Mouse (Mus musculus) forebrain, embryonic 16.5 days (tissue): ENCODE results near the gene Srsf6. TPM values are rescaled to one million over a fixed set of nuclear protein-coding genes. Genes with fewer than 3 reads are reported as not detected.

Source experiments
- ATAC-seq: fragments of 200-750 bp; cut with Nextera tagmentation; 2 replicates; pipeline ENCODE4 v1.8.0; 2017; ENCODE audit warnings: mild to moderate bottlenecking, moderate library complexity
- H3K27ac ChIP-seq: fragments of 300-500 bp; sonication (generic); 2 replicates; pipeline ENCODE4 v1.5.1; 2014; ENCODE audit warnings: low read length, control low read depth
- H3K27me3 ChIP-seq: fragments of 300-500 bp; sonication (generic); replicated peaks from 2 replicates; pipeline ENCODE4 v1.6.1; 2014; ENCODE audit warnings: low read length; ENCODE audit not compliant: control insufficient read depth, insufficient read depth
- H3K36me3 ChIP-seq: fragments of 300-500 bp; sonication (generic); 2 replicates; pipeline ENCODE4 v1.6.1; 2014; ENCODE audit not compliant: control insufficient read depth, insufficient read depth
- H3K4me1 ChIP-seq: fragments of 300-500 bp; sonication (generic); replicated peaks from 2 replicates; pipeline ENCODE4 v1.6.1; 2014; ENCODE audit warnings: low read length; ENCODE audit not compliant: control insufficient read depth, insufficient read depth
- H3K4me2 ChIP-seq: fragments of 300-500 bp; sonication (generic); 2 replicates; pipeline ENCODE4 v1.6.1; 2014; ENCODE audit warnings: mild to moderate bottlenecking, low read length, control low read depth
- H3K4me3 ChIP-seq: fragments of 300-500 bp; sonication (generic); replicated peaks from 2 replicates; pipeline ENCODE4 v1.5.1; 2014; ENCODE audit warnings: mild to moderate bottlenecking, low read length, control low read depth
- H3K9ac ChIP-seq: fragments of 300-500 bp; sonication (generic); replicated peaks from 2 replicates; pipeline ENCODE4 v1.6.1; 2014; ENCODE audit warnings: low read depth, low read length, control low read depth
- H3K9me3 ChIP-seq: fragments of 300-500 bp; sonication (generic); 2 replicates; pipeline ENCODE4 v1.6.1; 2016; ENCODE audit warnings: low read length; ENCODE audit not compliant: control insufficient read depth
- WGBS: fragments of 180-500 bp; shearing (Covaris S2); extraction: QIAGEN DNeasy Blood & Tissue Kit; methylation state at CpG from one replicate; pipeline ENCODE4 v1.1.7; 2014; 5-methylcytosine and 5-hydroxymethylcytosine counted together
- polyA plus RNA-seq: library from polyadenylated mRNA; unstranded; fragments of >200 nt; fragmentation: Nextera tagmentation; extraction: Ambion mirVana; gene quantifications from 2 replicates; pipeline ENCODE4 v1.2.1, GENCODE M21; 2015

Srsf6 gene
- polyA plus RNA-seq, 1 experiment from 2014 or later, result 155 TPM

DNA sequence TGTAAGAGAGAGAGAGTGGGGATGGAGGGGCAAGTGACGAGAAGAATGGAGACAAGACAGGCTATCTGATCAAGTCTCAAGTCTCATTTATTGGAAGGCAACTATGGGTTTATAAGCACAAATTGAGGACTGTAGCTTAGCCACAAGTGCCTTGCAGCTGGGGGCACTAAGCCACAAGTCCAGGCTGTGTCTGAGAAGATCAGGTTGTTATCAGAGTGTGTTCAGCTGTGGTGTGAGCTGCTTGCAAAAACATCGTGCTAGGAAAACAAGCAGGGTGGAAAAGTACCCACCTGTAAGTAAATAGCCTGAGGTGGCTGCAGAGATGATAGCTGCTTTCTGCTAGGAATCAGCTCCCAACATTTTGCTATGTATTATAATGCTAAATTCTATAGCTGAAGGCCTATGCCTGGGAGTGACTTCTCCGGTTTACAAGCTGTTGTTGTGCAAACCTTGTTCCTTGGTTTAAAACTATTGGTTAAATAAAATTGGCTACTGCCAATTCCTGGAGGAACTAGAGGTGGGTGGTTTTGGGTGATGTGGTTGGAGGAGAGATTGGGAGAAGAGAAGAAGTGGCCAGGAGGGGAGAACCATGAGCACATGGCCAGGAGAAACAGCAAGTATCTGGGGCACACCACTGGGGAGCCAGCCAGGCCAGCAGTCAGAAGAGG lies 3.3 kb upstream of the Srsf6 start:
- Histone ChIP-seq H3K27ac (no peak overlapping the region), H3K36me3 (no peaks in the 10 kb centered on the region; the same call in 1 of the 2 replicates), H3K9me3 (no peaks in the 10 kb centered on the region), H3K27me3 (no peaks in the 10 kb centered on the region), H3K4me2 (no peak overlapping the region), H3K4me3 (no peak overlapping the region), H3K4me1 (peaks cover 10% of the 10 kb centered on the region), H3K9ac (no peak overlapping the region)
- ATAC-seq, result no peak
- 70% methylated on average over 3 of the region's 3 CpGs for WGBS

DNA sequence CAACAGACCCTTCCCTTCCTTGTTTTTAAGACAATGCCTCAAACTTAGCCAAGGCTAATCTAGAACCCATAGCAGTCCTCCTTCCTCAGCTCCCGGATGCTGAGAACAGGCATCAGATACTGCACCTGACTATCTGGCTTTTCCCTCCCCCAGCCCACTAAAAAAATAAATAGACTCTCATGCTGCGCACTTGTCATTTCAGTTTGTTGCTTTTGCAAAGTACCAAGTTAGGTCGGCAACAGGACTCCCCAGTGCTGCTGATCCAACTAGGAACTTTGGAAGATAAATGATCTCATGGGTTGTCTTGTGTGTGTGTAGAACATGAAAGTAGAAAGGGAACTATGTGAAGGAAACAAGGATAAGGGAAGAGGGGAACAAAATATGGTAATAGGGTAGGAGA lies 1.6 kb upstream of the Srsf6 start:
- no peak overlapping the region for H3K27ac ChIP-seq
- peaks cover 15% of the 10 kb centered on the region for H3K36me3 ChIP-seq
- 91% methylated on average over 3 of the region's 3 CpGs for WGBS
- H3K4me2 ChIP-seq, result no peak overlapping the region
- no peak overlapping the region for H3K4me3 ChIP-seq
- no peaks in the 10 kb centered on the region for H3K27me3 ChIP-seq
- no peak for ATAC-seq
- H3K4me1 ChIP-seq, result peaks cover 19% of the 10 kb centered on the region
- H3K9me3 ChIP-seq, result no peaks in the 10 kb centered on the region
- H3K9ac ChIP-seq, result no peak overlapping the region

DNA sequence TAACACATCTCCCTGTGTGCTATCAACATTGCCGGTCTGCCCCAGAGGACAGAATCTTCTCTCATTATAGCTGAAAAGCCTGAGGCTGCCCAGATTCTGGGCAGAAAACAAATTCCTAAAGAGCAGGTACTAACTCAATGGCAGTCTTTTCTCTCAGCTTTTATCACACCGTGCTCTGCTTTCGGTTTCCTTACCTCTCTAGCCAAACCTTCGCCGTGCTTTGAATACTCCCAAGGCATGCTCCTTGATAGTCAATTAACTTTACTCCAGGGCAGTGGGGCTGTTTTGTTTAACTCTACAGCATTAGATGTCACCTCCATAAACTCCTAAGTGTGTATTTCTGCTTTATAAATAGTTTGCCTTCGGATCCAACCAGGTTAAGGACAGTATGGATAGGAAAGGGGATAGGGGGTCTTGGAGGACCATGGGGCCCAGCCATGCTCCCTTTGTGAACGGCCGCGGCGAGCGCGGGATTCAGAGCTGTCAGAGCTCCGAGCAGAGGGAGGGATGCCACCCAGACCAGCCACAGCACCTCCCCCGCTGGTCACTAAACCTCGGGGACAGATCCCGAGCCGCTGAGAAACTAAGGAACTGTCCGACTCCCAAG lies 709 bp upstream of the Srsf6 start:
- peaks cover 23% of the 10 kb centered on the region for H3K36me3 ChIP-seq
- H3K27ac ChIP-seq, result peak overlapping the region; percentile 98
- H3K4me1 ChIP-seq, result peaks cover 19% of the 10 kb centered on the region
- under 1% methylated on average over 18 of the region's 18 CpGs for whole genome bisulfite sequencing
- H3K9ac ChIP-seq, result peak overlapping the region; percentile 100
- peak overlapping the region; percentile 100 for H3K4me3 ChIP-seq
- peak; percentile 54 for ATAC-seq
- no peaks in the 10 kb centered on the region for H3K27me3 ChIP-seq
- peak overlapping the region; percentile 77 for H3K4me2 ChIP-seq
- H3K9me3 ChIP-seq, result no peaks in the 10 kb centered on the region

DNA sequence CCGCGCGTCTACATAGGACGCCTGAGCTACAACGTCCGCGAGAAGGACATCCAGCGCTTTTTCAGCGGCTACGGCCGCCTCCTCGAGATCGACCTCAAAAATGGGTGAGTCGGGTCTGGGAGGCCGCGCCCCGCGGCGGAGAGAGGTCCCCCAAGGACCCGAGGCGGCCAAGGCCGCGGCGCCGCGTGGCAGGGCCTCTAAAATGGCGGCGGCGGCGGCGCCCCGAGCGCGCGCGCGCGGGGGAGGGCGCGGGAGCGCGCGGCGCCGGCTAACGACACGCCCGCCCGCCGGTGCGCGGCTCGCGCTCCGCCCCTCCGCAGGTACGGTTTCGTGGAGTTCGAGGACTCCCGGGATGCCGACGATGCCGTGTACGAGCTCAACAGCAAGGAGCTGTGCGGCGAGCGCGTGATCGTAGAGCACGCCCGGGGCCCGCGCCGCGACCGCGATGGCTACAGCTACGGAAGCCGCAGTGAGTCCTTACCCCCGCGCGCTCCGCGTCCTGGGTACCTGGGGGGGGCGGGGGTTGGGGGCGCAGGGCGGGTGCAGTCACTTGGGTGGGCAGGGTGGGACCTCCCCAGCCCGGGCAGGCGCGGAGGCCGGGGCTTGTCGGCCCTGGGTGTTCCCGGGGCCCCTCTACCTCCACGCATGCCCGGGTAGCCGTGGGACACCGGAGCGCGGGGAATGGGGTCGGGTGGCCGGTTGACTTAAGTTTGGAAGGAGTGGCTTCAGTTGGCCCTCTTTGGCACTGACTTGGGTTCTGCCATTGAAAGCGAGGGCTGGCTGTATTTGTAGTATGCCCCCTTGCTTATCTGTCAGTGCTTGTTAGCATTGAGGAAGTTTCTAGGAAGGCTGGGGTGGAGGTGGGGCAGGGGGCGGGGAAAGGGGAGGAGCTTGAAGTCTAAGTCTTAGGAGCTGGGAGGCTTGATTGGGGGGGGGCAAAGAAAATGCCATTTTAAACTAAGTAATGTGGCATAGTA lies 634 bp downstream of the Srsf6 start:
- Histone ChIP-seq H3K27ac (peak overlapping the region; percentile 98), H3K4me1 (peaks cover 19% of the 10 kb centered on the region), H3K4me2 (peak overlapping the region; percentile 71), H3K4me3 (peak overlapping the region; percentile 100), H3K27me3 (no peaks in the 10 kb centered on the region), H3K9ac (peak overlapping the region; percentile 100), H3K9me3 (no peaks in the 10 kb centered on the region), H3K36me3 (peaks cover 29% of the 10 kb centered on the region)
- under 1% methylated on average over 72 of the region's 103 CpGs for WGBS
- ATAC-seq, result peak; percentile 44

DNA sequence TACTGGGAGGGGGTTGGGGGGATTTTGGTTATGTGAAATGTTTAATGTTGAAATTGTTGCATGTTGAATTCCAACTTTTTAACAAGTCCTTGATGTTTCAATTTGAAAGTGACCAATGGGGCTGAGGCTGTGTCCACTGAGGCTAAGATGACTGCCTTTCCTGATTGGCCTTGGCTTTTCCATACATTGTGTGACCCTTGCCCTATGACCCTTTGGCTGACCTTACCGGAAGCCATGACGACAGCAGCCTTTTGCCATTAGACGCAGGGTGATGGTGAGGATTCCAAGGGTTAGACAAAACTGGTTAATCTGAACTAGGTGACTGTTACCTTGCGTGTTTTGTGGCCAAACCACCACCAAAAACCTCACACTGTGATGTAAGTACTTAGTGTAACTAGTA lies 1.4 kb downstream of the Srsf6 start:
- 51% methylated on average over 4 of the region's 4 CpGs for WGBS
- Histone ChIP-seq H3K27ac (no peak overlapping the region), H3K9me3 (no peaks in the 10 kb centered on the region), H3K4me3 (peak overlapping the region; percentile 100), H3K4me2 (peak overlapping the region; percentile 71), H3K36me3 (peaks cover 34% of the 10 kb centered on the region), H3K9ac (no peak overlapping the region), H3K4me1 (peaks cover 19% of the 10 kb centered on the region), H3K27me3 (no peaks in the 10 kb centered on the region)
- ATAC-seq, result no peak

DNA sequence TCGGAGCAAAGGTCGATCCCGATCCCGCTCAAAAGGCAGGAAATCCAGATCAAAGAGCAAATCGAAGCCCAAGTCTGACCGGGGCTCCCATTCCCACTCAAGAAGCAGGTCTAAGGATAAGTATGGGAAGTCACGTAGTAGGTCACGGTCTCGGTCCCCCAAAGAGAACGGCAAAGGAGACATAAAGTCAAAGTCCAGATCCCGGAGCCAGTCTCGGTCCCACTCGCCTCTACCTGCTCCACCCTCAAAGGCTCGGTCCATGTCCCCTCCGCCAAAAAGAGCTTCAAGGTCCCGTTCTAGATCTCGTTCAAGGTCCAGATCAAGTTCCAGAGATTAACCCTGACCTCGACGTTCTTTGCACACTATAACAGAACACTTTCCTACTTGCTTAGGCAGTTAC lies 3.1 kb downstream of the Srsf6 start:
- no peaks in the 10 kb centered on the region for H3K27me3 ChIP-seq
- no peak overlapping the region for H3K4me2 ChIP-seq
- H3K9ac ChIP-seq, result no peak overlapping the region
- WGBS, result 95% methylated on average over 19 of the region's 19 CpGs
- H3K36me3 ChIP-seq, result peaks cover 46% of the 10 kb centered on the region
- no peak for ATAC-seq
- H3K9me3 ChIP-seq, result no peaks in the 10 kb centered on the region
- peaks cover 19% of the 10 kb centered on the region for H3K4me1 ChIP-seq
- no peak overlapping the region for H3K27ac ChIP-seq
- H3K4me3 ChIP-seq, result no peak overlapping the region

DNA sequence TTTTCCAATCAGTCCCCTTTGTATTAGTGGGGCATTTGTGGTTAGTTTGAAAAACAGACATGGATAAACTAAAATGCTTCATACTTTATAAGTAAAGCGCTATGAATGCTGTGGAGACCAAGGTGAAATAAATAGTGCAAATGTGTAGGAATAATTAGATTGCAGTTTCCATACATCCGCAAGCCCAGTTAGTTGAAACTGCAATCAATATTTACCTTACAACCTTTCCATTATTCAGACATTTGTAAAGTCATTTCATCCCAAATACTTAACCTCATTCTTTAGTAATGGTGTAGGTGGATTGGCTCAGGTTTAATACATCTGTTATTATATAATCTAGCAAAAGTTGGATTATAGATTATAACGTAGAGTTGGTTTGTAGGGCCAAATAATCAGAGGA lies 4.4 kb downstream of the Srsf6 start:
- peaks cover 50% of the 10 kb centered on the region for H3K36me3 ChIP-seq
- peaks cover 15% of the 10 kb centered on the region for H3K4me1 ChIP-seq
- H3K27me3 ChIP-seq, result no peaks in the 10 kb centered on the region
- no peak for ATAC-seq
- H3K4me2 ChIP-seq, result no peak overlapping the region
- no peak overlapping the region for H3K27ac ChIP-seq
- WGBS, result 97% methylated on average over 3 of the region's 3 CpGs
- H3K9me3 ChIP-seq, result no peaks in the 10 kb centered on the region
- no peak overlapping the region for H3K9ac ChIP-seq
- H3K4me3 ChIP-seq, result no peak overlapping the region

DNA sequence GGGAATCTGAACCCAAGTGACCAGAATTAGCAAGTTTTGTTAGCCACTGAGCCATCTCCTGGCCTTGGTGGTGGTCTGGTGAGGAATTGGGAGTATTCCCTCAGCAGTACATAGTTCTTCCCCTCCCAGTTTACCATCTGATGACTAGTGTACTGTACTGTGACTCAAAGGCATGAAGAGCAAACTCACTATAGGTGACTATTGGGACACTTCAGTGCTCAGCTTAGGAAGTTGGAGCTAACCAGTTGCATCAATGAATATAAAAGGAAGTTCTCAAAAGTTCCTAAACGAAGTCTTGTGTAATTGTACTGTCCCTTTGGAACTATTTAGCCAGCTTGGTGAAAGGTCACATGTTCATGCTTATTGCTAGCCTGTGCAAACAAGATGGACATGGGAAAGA lies 8.2 kb downstream of the Srsf6 start:
- no peak for ATAC-seq
- no peaks in the 10 kb centered on the region for H3K9me3 ChIP-seq
- H3K36me3 ChIP-seq, result peaks cover 36% of the 10 kb centered on the region
- H3K9ac ChIP-seq, result no peak overlapping the region
- peaks cover 9% of the 10 kb centered on the region for H3K4me1 ChIP-seq
- H3K27ac ChIP-seq, result no peak overlapping the region
- WGBS, result 72% methylated on average over 1 of the region's 1 CpGs
- no peaks in the 10 kb centered on the region for H3K27me3 ChIP-seq
- no peak overlapping the region for H3K4me3 ChIP-seq
- H3K4me2 ChIP-seq, result no peak overlapping the region
